Mouse (Mus musculus): ENCODE data around the gene Plekha4. TPM values are rescaled to one million over a fixed set of nuclear protein-coding genes. Genes with fewer than 3 reads are reported as not detected.

Plekha4 gene
- total RNA-seq, 2 experiments from 2014 or later = 2.0 to 2.5 TPM

- no peak for DNase-seq
Observed at GRCm38 (mm10) chr7:45568601-45569473, 42.7 kb downstream of the Plekha4 start.

DNA sequence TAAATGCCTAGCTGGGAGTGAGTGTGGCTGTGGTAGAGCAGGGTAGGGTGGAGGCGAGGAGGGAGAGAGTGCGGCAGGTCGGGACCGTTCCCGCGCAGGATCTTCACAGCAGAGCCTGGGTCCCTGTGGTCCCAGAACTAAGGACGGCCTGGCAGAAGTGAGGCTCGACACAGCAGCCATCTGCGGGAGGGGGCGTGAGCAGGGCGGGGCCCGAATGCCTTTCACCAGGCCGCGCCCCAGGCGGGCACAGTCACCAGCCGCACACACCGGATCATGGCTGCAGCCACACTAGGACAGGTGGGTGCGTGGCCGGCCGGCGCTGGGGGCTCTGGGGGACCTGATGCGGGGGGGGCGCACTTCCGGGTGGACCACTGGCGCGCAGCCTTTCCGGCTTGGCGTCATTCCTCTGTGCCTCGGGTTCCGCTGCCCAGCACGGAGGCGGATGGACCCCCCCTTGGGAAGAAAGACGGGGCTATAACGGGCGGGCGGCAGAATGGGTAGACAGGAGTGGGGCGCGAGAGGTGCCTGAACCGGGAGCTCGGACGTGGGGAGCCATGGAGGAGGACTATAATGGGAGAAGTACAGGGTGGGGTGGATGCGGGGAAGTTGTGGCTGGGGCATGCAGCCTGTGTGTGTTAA is 44.1 kb downstream of the Plekha4 start, which contains the start of gene Bcat2:
Gene Bcat2, plus strand, starts transcription at position 51 of the 639 bp plus-strand sequence.
- DNase-seq = peak; percentile 85

- no peak for DNase-seq
Observed at GRCm38 (mm10) chr7:45571966-45572365, 45.8 kb downstream of the Plekha4 start.

GRCm38 (mm10) chr7:45573954-45574353 is 47.8 kb downstream of the Plekha4 start:
- no peak for DNase-seq

DNA sequence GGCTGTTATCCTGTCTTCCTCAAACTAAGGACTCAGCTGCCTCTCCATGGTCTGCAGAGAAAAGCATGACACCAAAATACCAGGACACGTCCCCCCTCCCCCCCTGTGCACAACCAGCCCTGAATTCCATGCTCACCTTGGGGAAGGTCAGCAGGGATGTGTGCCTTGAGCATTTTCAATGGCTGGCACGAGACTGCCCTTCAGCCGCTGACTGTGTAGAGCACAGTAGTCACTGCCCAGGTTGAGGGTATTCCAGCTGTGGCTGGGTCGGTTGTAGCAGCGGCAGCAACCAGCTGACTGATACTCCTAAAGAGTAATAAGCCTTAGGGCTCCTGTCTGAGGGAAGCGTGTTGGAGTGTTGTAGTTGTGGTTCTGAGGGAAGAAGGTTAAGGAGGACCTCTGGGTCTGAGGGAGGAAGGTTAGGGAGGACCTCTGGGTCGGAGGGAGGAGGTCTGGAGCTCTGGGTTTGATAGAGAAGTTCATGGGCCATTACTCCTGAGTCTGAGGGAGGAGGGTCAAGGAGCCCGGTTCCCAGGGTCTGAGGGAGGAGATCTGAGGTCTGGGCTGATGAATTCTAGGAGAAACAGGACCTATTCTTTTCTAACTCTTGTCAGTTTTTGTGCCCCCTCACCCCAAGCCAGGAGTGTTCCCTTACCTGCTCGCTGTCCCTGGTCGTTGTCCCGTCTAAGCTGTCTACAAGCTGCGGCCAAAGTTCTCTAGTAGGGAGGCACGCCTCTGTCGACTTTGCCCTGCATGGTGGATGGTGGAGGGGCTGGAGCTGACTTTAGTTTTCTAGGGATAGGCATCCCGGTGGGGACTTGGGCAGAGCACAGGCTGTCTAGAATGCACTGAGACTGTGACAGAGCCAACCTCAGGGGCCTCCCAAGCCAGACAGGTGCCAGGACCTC is 48.6 kb downstream of the Plekha4 start:
- DNase-seq = no peak

GRCm38 (mm10) chr7:45585923-45586322 is 59.8 kb downstream of the Plekha4 start:
- no peak for DNase-seq

DNA sequence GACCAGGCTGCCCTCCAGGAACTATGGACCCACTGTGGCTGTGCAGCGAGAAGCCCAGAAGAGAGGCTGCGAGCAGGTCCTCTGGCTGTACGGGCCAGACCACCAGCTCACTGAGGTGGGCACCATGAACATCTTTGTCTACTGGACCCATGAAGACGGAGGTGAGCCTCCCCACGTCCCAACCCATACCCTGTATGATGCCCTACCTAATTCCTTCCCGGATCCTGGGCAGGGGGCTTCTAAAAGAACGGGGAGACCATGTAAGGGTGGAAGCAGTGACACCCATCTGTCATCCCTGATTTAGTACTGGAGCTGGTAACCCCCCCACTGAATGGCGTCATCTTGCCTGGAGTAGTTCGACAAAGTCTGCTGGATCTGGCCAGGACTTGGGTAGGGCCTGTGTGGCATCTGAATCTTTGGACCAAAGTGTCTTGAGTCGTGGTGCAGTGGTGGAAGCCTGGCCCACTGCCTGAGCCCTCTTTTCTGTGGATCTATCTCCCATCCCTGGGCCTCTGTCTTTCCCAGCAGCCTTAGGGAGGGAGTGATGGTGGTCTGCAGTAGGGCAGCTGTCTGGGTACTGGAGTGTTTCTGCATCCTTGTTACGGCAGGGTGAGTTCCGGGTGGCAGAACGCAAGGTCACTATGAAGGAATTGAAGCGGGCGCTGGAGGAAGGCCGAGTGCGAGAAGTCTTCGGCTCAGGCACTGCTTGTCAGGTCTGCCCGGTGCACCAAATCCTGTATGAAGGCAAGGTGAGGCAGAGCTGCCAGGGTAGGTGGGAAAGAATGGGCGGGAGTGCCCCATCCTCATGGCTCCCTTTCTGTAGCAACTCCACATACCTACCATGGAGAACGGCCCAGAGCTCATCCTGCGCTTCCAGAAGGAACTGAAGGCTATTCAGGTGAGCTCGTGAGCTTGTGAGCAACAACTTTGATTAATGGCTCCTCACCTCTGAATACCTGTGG is 61.8 kb downstream of the Plekha4 start:
- no peak for DNase-seq

DNA sequence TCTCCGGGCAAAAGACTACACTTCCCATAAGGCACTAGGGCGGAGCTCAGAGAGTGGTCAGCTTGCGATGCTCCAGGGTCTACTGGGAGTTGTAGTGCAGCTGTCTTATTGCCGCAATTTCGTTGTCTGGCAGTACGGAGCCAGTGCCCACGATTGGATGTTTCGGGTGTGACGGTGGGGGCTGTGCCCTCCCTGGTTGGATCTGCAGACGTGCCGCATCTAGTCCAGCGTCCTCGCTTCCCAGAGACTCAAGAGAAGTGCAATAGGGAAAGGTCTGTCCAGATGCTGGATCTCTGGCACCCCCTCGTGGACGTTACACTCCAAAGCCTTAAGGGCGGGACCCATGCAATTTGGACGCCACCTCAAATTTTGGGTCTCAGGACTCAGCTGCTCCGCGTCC is 63.0 kb downstream of the Plekha4 start:
- peak; percentile 96 to 98 for DNase-seq

GRCm38 (mm10) chr7:45589898-45590297 is 63.8 kb downstream of the Plekha4 start:
- no peak for DNase-seq

- peak in 1 of 2 experiments; percentile 26 for DNase-seq
Observed at GRCm38 (mm10) chr7:45590874-45591273, 64.7 kb downstream of the Plekha4 start.

DNA sequence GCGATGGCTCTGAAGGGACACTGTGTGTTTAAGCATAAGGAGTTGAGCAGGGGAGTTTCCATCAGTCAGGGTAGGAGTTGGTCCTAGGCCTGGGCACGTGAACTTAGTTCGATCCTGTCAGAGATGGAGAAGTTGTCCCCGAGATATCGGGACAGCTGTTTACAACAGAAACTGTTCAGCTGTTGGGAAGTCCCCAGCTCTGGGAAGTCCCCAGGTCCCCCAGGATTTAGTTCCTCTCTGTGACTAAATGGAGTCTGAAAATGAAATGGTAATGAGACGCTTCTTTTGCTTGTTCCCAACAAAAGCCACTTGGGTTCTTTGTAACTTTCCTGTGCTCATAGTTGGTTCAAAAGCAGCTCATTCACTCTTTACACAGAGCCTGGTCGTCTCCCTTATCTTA is 65.8 kb downstream of the Plekha4 start:
- DNase-seq = peak in 1 of 2 experiments; percentile 54

DNA sequence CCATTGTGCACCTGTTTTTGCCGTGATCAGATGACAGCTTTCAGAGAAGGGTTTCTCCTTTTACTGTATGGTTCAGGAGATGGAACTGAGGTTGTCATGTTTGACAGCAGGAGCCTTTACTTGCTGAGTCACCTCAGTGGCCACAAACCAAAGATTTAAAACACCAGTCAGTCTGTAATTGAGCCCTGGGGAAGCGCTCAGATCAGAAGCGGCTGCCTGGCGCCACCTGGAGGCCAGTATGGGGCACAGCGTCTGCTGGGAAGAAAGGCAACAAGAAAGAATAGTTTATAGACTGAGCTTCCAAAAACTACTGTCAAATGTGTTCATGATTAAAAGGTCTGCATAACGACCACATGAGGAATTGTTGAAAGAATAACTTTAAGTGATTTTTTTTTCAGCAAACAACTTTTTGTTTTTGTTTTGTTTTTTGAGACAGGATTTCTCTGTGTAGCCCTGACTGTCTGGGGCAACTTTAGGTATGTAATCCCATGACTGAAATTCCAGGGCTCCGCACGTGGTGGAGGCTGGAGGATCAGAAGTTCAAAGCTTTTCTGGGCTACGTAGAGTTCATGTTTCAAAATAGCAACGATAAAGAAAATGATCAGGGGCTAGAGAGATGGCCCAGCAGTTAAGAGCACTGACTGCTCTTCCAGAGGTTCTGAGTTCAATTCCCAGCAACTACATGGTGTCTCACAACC is 67.1 kb downstream of the Plekha4 start:
- DNase-seq = peak; percentile 79 to 84

DNA sequence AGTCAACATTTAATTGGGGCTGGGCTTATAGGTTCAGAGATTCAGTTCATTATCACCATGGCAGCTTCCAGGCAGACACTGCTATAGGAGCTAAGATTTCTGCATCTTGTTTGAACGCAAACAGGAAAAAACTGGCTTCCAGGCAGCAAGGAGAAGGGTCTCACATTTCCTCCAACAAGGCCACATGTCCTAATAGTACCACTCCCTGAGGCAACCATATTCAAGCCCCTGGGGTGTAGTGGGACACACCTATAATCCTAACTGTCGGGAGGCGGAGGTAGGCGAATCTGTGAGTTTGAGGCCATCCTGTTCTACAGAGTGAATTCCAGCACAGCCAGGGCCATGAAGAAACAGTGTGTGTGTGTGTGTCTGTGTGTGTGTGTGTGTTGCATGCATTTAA is 69.0 kb downstream of the Plekha4 start:
- no peak for DNase-seq

DNA sequence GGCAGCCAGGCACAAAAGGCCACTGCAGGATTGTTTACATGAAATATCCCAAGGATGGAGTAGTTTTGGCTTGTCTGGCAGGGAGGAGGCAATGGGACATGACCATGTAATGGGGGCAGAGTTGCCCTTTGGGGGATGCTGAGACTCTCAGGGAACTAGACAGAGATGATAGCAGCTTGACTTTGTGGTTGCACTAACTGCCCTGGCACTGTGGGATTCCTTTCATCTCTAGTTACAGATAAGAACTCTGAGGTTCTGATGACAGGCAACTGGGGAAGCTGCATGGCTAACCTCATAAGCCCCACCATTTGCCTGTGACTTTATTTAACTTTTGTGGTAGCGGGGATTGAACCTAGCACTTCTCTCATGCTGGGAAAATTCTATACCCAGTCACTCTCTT is 70.0 kb downstream of the Plekha4 start:
- no peak for DNase-seq

GRCm38 (mm10) chr7:45597013-45597412 is 70.9 kb downstream of the Plekha4 start:
- DNase-seq = no peak

- no peak for DNase-seq
Observed at GRCm38 (mm10) chr7:45597527-45597926, 71.4 kb downstream of the Plekha4 start.

DNA sequence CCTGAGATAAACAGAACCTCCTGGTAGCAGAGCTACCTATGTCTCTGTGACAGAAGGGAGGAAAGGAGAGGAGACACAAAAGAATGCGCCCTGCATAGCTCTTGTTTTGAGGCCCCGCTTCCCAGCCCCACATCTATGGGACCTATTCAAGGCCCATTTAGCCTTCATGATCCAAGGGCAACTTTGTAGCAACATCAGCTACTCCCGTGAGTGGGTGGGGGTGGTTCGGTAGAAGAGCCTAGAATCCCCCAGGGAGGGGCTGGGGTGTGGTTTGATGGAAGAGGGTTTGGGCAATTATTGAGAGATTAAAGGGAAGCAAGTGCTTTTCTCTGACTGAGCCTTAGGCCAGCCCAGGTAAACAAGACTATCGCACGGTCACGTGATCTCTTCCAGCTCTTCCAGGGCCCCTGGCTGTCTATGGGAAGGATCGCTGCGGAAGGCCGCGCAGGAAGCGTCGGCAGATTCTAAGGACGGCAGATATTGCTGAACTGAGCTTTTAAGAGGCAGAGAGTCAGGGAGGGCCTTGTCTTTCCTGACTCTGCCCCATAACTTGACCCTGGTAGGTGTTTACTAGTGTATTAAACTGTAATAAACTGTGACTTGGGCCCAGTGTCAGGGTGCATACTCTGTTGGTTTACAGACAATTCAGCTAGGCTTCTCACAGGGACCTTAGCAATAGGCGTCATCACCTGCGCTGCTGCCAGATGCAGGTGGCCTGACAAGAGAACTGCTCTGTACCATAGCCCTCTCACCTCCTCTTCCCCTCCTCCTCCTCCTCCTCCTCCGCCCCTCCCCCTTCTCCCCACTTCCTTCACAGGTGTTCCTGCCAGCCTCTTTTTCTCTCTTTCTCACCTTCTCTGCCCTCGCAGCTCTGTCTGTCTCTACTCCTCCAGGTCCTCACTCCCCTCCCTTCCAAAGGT is 73.1 kb downstream of the Plekha4 start:
- no peak for DNase-seq

All from heart, adult 18-20 months (tissue).